8 mouse cellular contexts compared by ENCODE assay signal in genomic region chr4:134372294-134372747, GRCm38 (mm10). TPM values are rescaled to one million over a fixed set of nuclear protein-coding genes. Genes with fewer than 3 reads are reported as not detected.
DNase-seq lines count a peak whose midpoint lies in the region; ATAC-seq lines count a peak whose summit lies in the region.

No protein-coding gene starts in this region.

- peaks cover 56% of the 10 kb centered on the region for H3K27me3 ChIP-seq in hindbrain, embryonic 12.5 days

- DNase-seq in NIH3T3 (ENCODE audit: low read depth) = peak; percentile 66
- DNase-seq in cerebellum, postnatal 10 days = peak; percentile 90 to 91
- peak; percentile 74 to 80 for DNase-seq in frontal cortex, postnatal 14 days (ENCODE audit: low spot score in 2 of 2)
- peak; percentile 80 to 84 for DNase-seq in layer of hippocampus, postnatal 36 days
- peak; percentile 84 for DNase-seq in lung, postnatal 25 days (ENCODE audit: low spot score)
- DNase-seq in retina, postnatal 1 day = peak; percentile 78
- peak; percentile 46 for DNase-seq in urinary bladder, postnatal 10 days (ENCODE audit: low spot score)

- H3K4me2 ChIP-seq in hindbrain, embryonic 12.5 days (replicated peaks) = peak overlapping the region; percentile 97

- ATAC-seq in hindbrain, embryonic 12.5 days (ENCODE audit: low FRiP score) = peak; percentile 76

- peak overlapping the region; percentile 61 for H3K9ac ChIP-seq in hindbrain, embryonic 12.5 days

- under 1% methylated on average over 16 of the region's 16 CpGs for WGBS in hindbrain, embryonic 12.5 days

- no peak overlapping the region for H3K27ac ChIP-seq in hindbrain, embryonic 12.5 days

- H3K4me3 ChIP-seq in hindbrain, embryonic 12.5 days = peak overlapping the region; percentile 55

- peaks cover 19% of the 10 kb centered on the region for H3K4me1 ChIP-seq in hindbrain, embryonic 12.5 days

- H3K9me3 ChIP-seq in hindbrain, embryonic 12.5 days (replicated peaks) = no peaks in the 10 kb centered on the region

- no peaks in the 10 kb centered on the region for H3K36me3 ChIP-seq in hindbrain, embryonic 12.5 days

RNA-seq across cellular contexts. Expression of gene Extl1, which starts 11.3 kb away (rescaled TPM):
- 1.2 and 1.7 TPM in 2 replicates for polyA plus RNA-seq in hindbrain, embryonic 12.5 days (2016; fragmentation: Nextera tagmentation; extraction: Ambion mirVana)
- 10 to 100 TPM; 41.8 to 45.5 TPM for total RNA-seq in layer of hippocampus, postnatal 36 days (2021)

RNA-seq across cellular contexts. Expression of gene Pafah2, which starts 23.8 kb away (rescaled TPM):
- 9.2 and 10.7 TPM in 2 replicates for polyA plus RNA-seq in hindbrain, embryonic 12.5 days (2016; fragmentation: Nextera tagmentation; extraction: Ambion mirVana)
- 1 to 10 TPM; 6.6 to 8.2 TPM for total RNA-seq in layer of hippocampus, postnatal 36 days (2021)

RNA-seq across cellular contexts. Expression of gene Slc30a2, which starts 29.3 kb away (rescaled TPM):
- polyA plus RNA-seq in hindbrain, embryonic 12.5 days (2016; fragmentation: Nextera tagmentation; extraction: Ambion mirVana) = not detected in 2 replicates
- total RNA-seq in layer of hippocampus, postnatal 36 days (2021) = not detected

RNA-seq across cellular contexts. Expression of gene Trim63, which starts 57.4 kb away (rescaled TPM):
- polyA plus RNA-seq in hindbrain, embryonic 12.5 days (2016; fragmentation: Nextera tagmentation; extraction: Ambion mirVana) = 0.54 and 1.6 TPM in 2 replicates
- total RNA-seq in layer of hippocampus, postnatal 36 days (2021) = not detected
